Mouse (Mus musculus) macrophage (primary cell): ENCODE data around the gene Fstl1. TPM values are rescaled to one million over a fixed set of nuclear protein-coding genes. Genes with fewer than 3 reads are reported as not detected.

Experiments used
- H3K27ac ChIP-seq: fragments of 350-480 bp; formaldehyde crosslinking; 2 replicates; pipeline ENCODE4 v1.9.0; 2021
- H3K36me3 ChIP-seq: fragments of 350-480 bp; formaldehyde crosslinking; 2 replicates; pipeline ENCODE4 v1.9.0; 2021; ENCODE audit errors: inconsistent target
- H3K4me3 ChIP-seq: fragments of 350-480 bp; formaldehyde crosslinking; 2 replicates; pipeline ENCODE4 v1.9.0; 2021; ENCODE audit errors: inconsistent target
- H3K79me2 ChIP-seq: fragments of 350-480 bp; formaldehyde crosslinking; 2 replicates; pipeline ENCODE4 v1.9.0; 2021; ENCODE audit errors: inconsistent target
- WGBS: methylation state at CpG from one replicate; pipeline ENCODE4 v1.1.7; 2026; ENCODE audit warnings: inconsistent platforms; ENCODE audit not compliant: missing documents; 5-methylcytosine and 5-hydroxymethylcytosine counted together
- polyA plus RNA-seq: library from polyadenylated mRNA; stranded (reverse); fragments of 250-400 nt; gene quantifications from 3 replicates; pipeline ENCODE4 v1.2.4, GENCODE M21; 2018; ENCODE audit warnings: inconsistent platforms

The Fstl1 gene
- polyA plus RNA-seq, 1 experiment from 2014 or later = 0.13 TPM

GRCm38 (mm10) chr16:37823949-37824348, 47.3 kb downstream of the Fstl1 start:
- no peaks in the 10 kb centered on the region for H3K79me2 ChIP-seq
- no peak overlapping the region for H3K4me3 ChIP-seq
- 96% methylated on average over 5 of the region's 5 CpGs for WGBS
- H3K27ac ChIP-seq = no peak overlapping the region
- no peaks in the 10 kb centered on the region for H3K36me3 ChIP-seq

GRCm38 (mm10) chr16:37824778-37825505, 48.3 kb downstream of the Fstl1 start:
- WGBS = 92% methylated on average over 12 of the region's 12 CpGs
- H3K27ac ChIP-seq = no peak overlapping the region
- H3K79me2 ChIP-seq = no peaks in the 10 kb centered on the region
- H3K4me3 ChIP-seq = no peak overlapping the region
- H3K36me3 ChIP-seq = no peaks in the 10 kb centered on the region

- H3K36me3 ChIP-seq = no peaks in the 10 kb centered on the region
- H3K4me3 ChIP-seq = no peak overlapping the region
- no peaks in the 10 kb centered on the region for H3K79me2 ChIP-seq
- 97% methylated on average over 3 of the region's 3 CpGs for WGBS
- no peak overlapping the region for H3K27ac ChIP-seq
These were observed 49.6 kb downstream of the Fstl1 start for GRCm38 (mm10) chr16:37826286-37826685.

DNA sequence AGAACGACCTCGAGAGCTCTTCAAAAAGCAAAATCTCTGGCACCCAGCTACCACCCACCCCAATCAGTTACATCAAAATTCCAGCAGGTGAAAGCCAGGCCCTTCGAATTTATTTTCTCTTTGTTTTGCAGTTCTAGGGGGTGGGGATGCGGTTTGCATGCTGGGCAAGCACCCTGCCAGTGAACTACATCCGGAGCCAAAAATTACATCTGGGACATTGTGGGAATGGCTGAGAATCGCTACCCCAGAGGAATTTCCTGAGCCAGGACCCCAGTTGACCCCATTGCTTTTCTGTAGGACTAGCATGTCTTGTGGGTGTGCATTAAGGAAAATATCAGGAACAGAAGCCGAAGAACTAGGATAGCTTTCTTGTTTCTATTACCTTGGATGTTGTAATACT, 54.4 kb downstream of the Fstl1 start:
- H3K79me2 ChIP-seq = no peaks in the 10 kb centered on the region
- H3K4me3 ChIP-seq = no peak overlapping the region
- WGBS = 89% methylated on average over 6 of the region's 7 CpGs
- no peaks in the 10 kb centered on the region for H3K36me3 ChIP-seq
- no peak overlapping the region for H3K27ac ChIP-seq

DNA sequence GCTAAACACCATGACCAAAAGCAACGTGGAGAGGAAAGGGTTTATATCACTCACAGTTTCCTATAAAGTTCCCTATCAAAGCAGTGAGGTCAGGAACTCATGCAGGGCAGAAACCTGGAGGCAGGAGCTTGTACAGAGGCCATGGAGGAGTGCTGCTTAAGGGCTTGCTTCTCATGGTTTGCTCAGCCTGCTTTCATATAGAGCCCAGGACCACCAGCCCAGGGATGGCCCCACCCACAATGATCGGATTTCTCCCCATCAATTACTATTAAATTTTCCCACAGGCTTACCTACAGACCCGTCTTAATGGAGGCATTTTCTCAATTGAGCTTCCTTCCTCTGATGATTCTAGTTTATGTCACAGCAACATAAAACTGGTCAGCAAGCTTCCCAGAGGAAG, 60.9 kb downstream of the Fstl1 start:
- H3K79me2 ChIP-seq = no peaks in the 10 kb centered on the region
- WGBS = 91% methylated on average over 3 of the region's 3 CpGs
- H3K36me3 ChIP-seq = no peaks in the 10 kb centered on the region
- H3K27ac ChIP-seq = no peak overlapping the region
- H3K4me3 ChIP-seq = no peak overlapping the region

GRCm38 (mm10) chr16:37842439-37842838, 65.8 kb downstream of the Fstl1 start:
- 91% methylated on average over 2 of the region's 2 CpGs for WGBS
- no peak overlapping the region for H3K27ac ChIP-seq
- H3K4me3 ChIP-seq = no peak overlapping the region
- H3K36me3 ChIP-seq = no peaks in the 10 kb centered on the region
- no peaks in the 10 kb centered on the region for H3K79me2 ChIP-seq

DNA sequence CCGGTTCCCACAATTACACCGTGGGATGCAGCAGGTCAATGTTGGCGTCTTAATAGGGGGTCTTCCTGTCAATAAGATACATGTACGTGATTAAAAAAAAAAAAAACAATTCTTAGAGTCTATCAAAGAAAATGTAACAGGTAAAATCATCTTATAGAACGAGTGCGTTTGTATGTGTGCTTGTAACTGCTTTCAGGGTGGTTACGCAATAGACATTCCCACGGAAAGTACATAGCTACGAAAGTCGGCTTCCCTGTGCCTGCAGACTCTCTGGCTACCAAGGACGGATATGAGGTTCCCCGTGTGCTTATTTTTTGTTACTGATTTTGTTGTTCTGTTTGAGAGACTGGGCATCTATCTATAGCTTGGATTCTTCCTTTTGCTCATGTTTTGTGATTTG, 67.1 kb downstream of the Fstl1 start:
- Histone ChIP-seq H3K27ac (no peak overlapping the region), H3K79me2 (no peaks in the 10 kb centered on the region), H3K4me3 (no peak overlapping the region), H3K36me3 (no peaks in the 10 kb centered on the region)
- 85% methylated on average over 12 of the region's 12 CpGs for WGBS

GRCm38 (mm10) chr16:37845202-37845925, 68.7 kb downstream of the Fstl1 start:
- H3K36me3 ChIP-seq = no peaks in the 10 kb centered on the region
- H3K79me2 ChIP-seq = no peaks in the 10 kb centered on the region
- 88% methylated on average over 7 of the region's 7 CpGs for WGBS
- no peak overlapping the region for H3K4me3 ChIP-seq
- H3K27ac ChIP-seq = no peak overlapping the region

- no peak overlapping the region for H3K27ac ChIP-seq
- 75% methylated on average over 3 of the region's 3 CpGs for WGBS
- H3K36me3 ChIP-seq = no peaks in the 10 kb centered on the region
- no peaks in the 10 kb centered on the region for H3K79me2 ChIP-seq
- H3K4me3 ChIP-seq = no peak overlapping the region
These were observed 70.4 kb downstream of the Fstl1 start for GRCm38 (mm10) chr16:37847081-37847480.

GRCm38 (mm10) chr16:37851366-37851765, 74.7 kb downstream of the Fstl1 start:
- WGBS = 66% methylated on average over 5 of the region's 5 CpGs

DNA sequence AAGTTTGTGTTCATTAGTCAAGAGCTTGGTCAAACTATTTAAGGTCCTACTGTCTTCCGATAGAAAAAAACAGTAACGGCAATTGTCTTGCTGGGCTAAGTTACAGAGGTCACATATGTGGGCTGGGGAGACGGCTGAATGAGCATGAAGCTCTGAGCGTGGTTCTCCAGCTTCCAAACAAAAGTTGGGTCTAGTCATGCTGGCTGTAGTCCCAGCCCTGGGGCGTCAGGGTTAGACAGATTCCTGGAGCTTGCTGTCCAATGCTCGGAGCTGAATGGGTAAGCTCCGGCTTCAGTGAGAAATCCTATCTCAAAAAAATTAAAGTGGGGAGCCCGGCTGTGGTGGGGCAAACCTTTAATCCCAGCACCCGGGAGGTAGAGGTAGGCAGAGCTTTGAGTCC, 76.6 kb downstream of the Fstl1 start:
- 92% methylated on average over 9 of the region's 9 CpGs for WGBS
- no peak overlapping the region for H3K27ac ChIP-seq
- H3K79me2 ChIP-seq = no peaks in the 10 kb centered on the region
- no peaks in the 10 kb centered on the region for H3K36me3 ChIP-seq
- no peak overlapping the region for H3K4me3 ChIP-seq

More at GRCm38 (mm10) chr16:37851366-37851765, 74.7 kb downstream of the Fstl1 start:
- no peaks in the 10 kb centered on the region for H3K36me3 ChIP-seq
- H3K4me3 ChIP-seq = no peak overlapping the region
- no peak overlapping the region for H3K27ac ChIP-seq
- no peaks in the 10 kb centered on the region for H3K79me2 ChIP-seq

- no peaks in the 10 kb centered on the region for H3K79me2 ChIP-seq
- WGBS = 78% methylated on average over 14 of the region's 14 CpGs
- H3K4me3 ChIP-seq = no peak overlapping the region
- H3K36me3 ChIP-seq = no peaks in the 10 kb centered on the region
- H3K27ac ChIP-seq = no peak overlapping the region
These were observed 77.4 kb downstream of the Fstl1 start for GRCm38 (mm10) chr16:37854054-37854453.

DNA sequence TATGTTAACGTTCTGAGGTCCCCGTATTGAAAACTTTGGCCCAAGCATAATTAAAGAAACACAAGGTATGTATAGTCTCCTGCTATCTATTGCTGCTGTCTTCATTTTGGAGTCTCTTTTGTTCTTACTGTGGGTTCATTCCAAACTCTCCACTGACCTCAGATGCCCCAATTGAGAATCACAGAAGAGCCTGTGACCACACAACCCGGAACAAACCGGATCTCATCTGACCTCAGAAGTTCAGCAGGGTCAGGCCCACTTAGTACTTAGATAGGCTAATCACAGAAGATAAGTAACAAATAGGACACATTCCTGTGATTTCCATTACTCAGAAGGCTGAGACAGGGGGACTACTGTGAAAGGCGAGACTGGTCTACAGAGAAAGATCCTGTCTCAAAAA, 77.9 kb downstream of the Fstl1 start:
- no peak overlapping the region for H3K4me3 ChIP-seq
- 51% methylated on average over 5 of the region's 5 CpGs for WGBS
- no peaks in the 10 kb centered on the region for H3K79me2 ChIP-seq
- H3K27ac ChIP-seq = no peak overlapping the region
- H3K36me3 ChIP-seq = no peaks in the 10 kb centered on the region

DNA sequence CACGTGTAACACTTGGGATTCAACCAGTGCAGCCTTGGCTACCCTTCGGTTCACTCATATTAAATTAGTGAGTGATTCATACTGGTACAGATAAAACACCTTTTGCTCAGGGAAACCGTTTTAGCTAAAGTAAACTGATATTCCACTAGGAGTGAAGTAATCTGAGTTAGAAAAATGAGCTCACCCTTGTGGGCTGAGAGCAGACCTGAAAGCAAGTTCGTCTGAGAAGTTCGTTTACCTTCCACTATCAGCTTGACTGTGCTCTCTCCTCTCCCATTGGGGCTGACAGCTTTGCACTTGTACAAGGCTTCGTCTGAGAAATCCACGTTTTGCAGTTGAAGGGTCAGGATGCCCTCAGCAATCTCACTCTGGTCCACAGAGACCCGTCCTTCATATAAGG, 78.9 kb downstream of the Fstl1 start:
- H3K4me3 ChIP-seq = no peak overlapping the region
- no peak overlapping the region for H3K27ac ChIP-seq
- no peaks in the 10 kb centered on the region for H3K36me3 ChIP-seq
- no peaks in the 10 kb centered on the region for H3K79me2 ChIP-seq
- WGBS = 87% methylated on average over 8 of the region's 8 CpGs

DNA sequence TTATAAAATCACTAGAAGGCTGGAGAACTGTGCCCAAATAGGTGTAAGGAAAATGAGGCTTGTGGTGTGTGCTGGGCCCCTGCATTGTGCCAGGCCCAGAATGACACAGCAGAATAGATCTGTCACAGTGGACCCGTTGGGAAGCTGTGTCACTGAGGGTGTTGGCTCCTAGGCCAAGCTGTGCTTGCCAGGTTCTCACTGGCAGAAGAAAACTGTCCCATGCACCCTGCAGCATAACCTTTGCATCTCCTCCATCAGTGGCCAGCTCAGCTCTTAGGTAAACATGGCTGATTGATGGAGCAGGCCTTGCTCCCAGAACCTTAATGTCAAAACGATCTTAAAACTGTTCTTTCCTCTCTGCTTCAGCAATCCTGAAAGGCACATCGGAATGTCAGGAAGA, 79.7 kb downstream of the Fstl1 start:
- no peaks in the 10 kb centered on the region for H3K79me2 ChIP-seq
- H3K4me3 ChIP-seq = no peak overlapping the region
- H3K36me3 ChIP-seq = no peaks in the 10 kb centered on the region
- no peak overlapping the region for H3K27ac ChIP-seq
- 54% methylated on average over 3 of the region's 3 CpGs for WGBS
